Mouse (Mus musculus) ES-E14 (cell line): ENCODE data around the gene Gstp2. TPM values are rescaled to one million over a fixed set of nuclear protein-coding genes. Genes with fewer than 3 reads are reported as not detected.

Experiments used
- DNase-seq: peaks from one replicate; pipeline ENCODE4 v3.0.0-alpha.2; 2013; ENCODE audit warnings: low read depth, low spot score
- H3K27ac ChIP-seq: 2 replicates; pipeline ENCODE4 v1.5.1; 2012; ENCODE audit warnings: low read depth, mild to moderate bottlenecking, low read length, moderate library complexity, mixed read lengths; ENCODE audit not compliant: poor library complexity, insufficient read depth, severe bottlenecking
- H3K36me3 ChIP-seq: 2 replicates; pipeline ENCODE4 v1.6.1; 2012; ENCODE audit warnings: mild to moderate bottlenecking, low read length, moderate library complexity, mixed read lengths; ENCODE audit not compliant: control insufficient read depth, poor library complexity, insufficient read depth, severe bottlenecking
- H3K4me1 ChIP-seq, 2 experiments: fragments of 150-350 bp in 1 of 2; sonication (generic) in 1 of 2; 2 replicates each; pipeline ENCODE4 v1.6.1; 2012; ENCODE audit warnings: low read length in 2 of 2, mild to moderate bottlenecking in 1 of 2, mixed read lengths in 1 of 2; ENCODE audit not compliant: control insufficient read depth in 2 of 2, insufficient read depth in 2 of 2, poor library complexity in 1 of 2
- H3K4me3 ChIP-seq, 2 experiments: fragments of 150-350 bp in 1 of 2; sonication (generic) in 1 of 2; 2 replicates each; pipeline ENCODE4 v1.5.1; 2012; ENCODE audit warnings: low read length in 2 of 2, low read depth in 1 of 2, mild to moderate bottlenecking in 1 of 2, mixed read lengths in 1 of 2; ENCODE audit not compliant: insufficient read depth in 1 of 2, poor library complexity in 1 of 2, severe bottlenecking in 1 of 2
- H3K9ac ChIP-seq: 2 replicates; pipeline ENCODE4 v1.6.1; 2012; ENCODE audit warnings: low read depth, mild to moderate bottlenecking, low read length, mixed read lengths; ENCODE audit not compliant: poor library complexity, insufficient read depth, severe bottlenecking
- H3K9me3 ChIP-seq: fragments of 150-350 bp; sonication (generic); 2 replicates; pipeline ENCODE4 v1.6.1; 2012; ENCODE audit warnings: low read depth, mild to moderate bottlenecking, low read length; ENCODE audit not compliant: control insufficient read depth, insufficient read depth
- CHD2 ChIP-seq: IDR thresholded peaks from 2 replicates; pipeline ENCODE4 v1.6.1; 2014; ENCODE audit warnings: mild to moderate bottlenecking, low read depth, low read length, inconsistent platforms
- HCFC1 ChIP-seq: IDR thresholded peaks from 2 replicates; pipeline ENCODE4 v1.6.1; 2012; ENCODE audit warnings: low read length, inconsistent platforms, borderline replicate concordance; ENCODE audit not compliant: insufficient read depth
- MAFK ChIP-seq: IDR thresholded peaks from 2 replicates; pipeline ENCODE4 v1.6.1; 2014; ENCODE audit warnings: mild to moderate bottlenecking, low read depth, low read length, inconsistent platforms; ENCODE audit not compliant: insufficient read depth
- ZC3H11A ChIP-seq: IDR thresholded peaks from 2 replicates; pipeline ENCODE4 v1.6.1; 2012; ENCODE audit warnings: low read depth, mild to moderate bottlenecking, inconsistent platforms, low read length, borderline replicate concordance
- ZNF384 ChIP-seq: IDR thresholded peaks from 2 replicates; pipeline ENCODE4 v1.6.1; 2012; ENCODE audit warnings: low read depth, low read length, inconsistent platforms
- in situ Hi-C, 2 experiments: fragments of 600-800 bp; cut with MboI; formaldehyde crosslinking; loops; one replicate each; pipeline ENCODE4 v1.15.1; 2025; ENCODE audit warnings: low sequenced_read_pairs in 2 of 2, inconsistent platforms in 1 of 2; ENCODE audit not compliant: unreplicated experiment in 2 of 2
- total RNA-seq: library from RNA; depleted of rRNA; stranded (reverse); fragments of 300-350 nt; gene quantifications from 2 replicates; pipeline ENCODE4 v1.2.3, GENCODE M21; 2012; rRNA removed

The Gstp2 gene
- total RNA-seq, 1 experiment: 67.4 TPM

DNA sequence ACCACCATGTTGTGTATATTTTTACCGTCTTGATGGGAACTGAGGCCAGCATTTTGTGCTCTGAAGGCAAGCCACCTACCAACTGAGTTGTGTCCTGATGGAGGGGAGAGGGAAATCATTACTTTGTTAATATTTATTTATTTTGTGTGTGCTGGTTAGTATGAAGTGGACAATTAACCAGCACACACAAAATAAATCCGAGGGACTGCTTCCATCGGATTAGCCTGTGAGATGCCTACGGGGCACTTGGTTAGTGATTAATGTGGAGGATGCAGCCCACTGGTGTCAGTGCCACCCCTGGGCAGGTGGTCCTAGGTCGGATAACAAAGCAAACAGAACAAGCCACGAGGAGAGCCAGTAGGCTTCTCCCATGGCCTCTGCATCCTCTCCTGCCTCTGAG lies 50.9 kb downstream of the Gstp2 start:
- peaks cover 0 to 5% of the 10 kb centered on the region in 2 experiments; a peak in 1 of 4 replicates for H3K4me1 ChIP-seq
- no peaks in the 10 kb centered on the region for H3K9me3 ChIP-seq
- TF ChIP-seq MAFK: no peak
- no peak for TF ChIP-seq CHD2
- no peak for TF ChIP-seq ZNF384
- TF ChIP-seq HCFC1: no peak
- TF ChIP-seq ZC3H11A: no peak
- no peaks in the 10 kb centered on the region for H3K36me3 ChIP-seq
- no peak overlapping the region for H3K9ac ChIP-seq
- no peak overlapping the region for H3K4me3 ChIP-seq
- in situ Hi-C loops: no loop called here
- no peak overlapping the region for H3K27ac ChIP-seq
- no peak for DNase-seq

DNA sequence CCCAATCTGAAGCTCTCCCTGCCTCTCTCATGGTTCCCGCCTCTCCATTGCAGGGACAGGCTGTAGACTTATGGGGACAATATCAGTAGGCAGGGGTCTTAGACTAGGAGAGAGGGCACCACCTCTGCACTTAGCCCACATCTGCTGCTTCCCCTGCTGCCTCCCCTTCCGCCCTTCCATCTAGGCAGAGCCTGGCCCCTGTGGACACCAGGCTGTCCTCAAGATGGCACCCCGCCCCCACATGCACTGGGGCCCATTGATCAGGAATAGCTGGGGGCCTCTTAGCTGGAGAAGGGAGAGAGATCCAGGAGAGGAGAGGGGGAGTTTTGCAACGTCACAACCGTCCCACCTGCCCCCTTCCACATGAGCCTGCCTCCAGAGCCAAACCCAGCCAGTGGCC lies 53.4 kb downstream of the Gstp2 start, which contains the start of gene Tbx10:
Gene Tbx10 (plus strand): TSS at position 337 of the 400 bp plus-strand sequence.
- H3K4me1 ChIP-seq: peaks cover 0 to 9% of the 10 kb centered on the region in 2 experiments; a peak in 1 of 4 replicates
- no peak within 1 kb of the TSS for H3K9ac ChIP-seq
- in situ Hi-C loops: no loop called here
- no peak for DNase-seq
- H3K27ac ChIP-seq: no peak within 1 kb of the TSS
- no peak for TF ChIP-seq CHD2
- no peaks in the 10 kb centered on the region for H3K36me3 ChIP-seq
- no peak within 1 kb of the TSS for H3K4me3 ChIP-seq
- no peaks in the 10 kb centered on the region for H3K9me3 ChIP-seq

DNA sequence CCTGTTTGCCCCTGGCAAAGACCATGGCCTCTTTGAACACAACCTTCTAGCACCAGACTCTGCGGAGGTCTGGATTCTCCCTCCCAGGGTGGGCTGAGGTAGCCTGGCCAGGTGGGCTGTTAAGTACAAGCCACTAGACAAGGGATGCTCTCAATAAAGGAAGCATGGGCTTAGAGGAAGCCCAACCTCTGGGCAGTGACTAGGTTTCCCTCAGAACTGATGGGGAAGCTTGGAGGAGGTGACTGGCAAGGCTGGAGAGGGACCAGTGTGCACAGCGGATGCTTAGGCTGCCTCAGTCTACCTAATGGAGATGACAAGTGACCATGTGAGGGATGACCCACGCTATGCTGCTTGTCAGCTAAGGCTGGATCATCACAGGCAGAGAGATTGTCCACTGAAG lies 53.9 kb downstream of the Gstp2 start:
- no peak for DNase-seq
- H3K4me3 ChIP-seq: no peak overlapping the region
- no peak overlapping the region for H3K27ac ChIP-seq
- H3K36me3 ChIP-seq: no peaks in the 10 kb centered on the region
- no peaks in the 10 kb centered on the region for H3K9me3 ChIP-seq
- H3K4me1 ChIP-seq: peaks cover 0 to 9% of the 10 kb centered on the region in 2 experiments; a peak in 1 of 4 replicates
- H3K9ac ChIP-seq: no peak overlapping the region
- TF ChIP-seq HCFC1 (no peak), ZC3H11A (no peak), MAFK (no peak), ZNF384 (no peak), CHD2 (no peak)
- in situ Hi-C loops: no loop called here

DNA sequence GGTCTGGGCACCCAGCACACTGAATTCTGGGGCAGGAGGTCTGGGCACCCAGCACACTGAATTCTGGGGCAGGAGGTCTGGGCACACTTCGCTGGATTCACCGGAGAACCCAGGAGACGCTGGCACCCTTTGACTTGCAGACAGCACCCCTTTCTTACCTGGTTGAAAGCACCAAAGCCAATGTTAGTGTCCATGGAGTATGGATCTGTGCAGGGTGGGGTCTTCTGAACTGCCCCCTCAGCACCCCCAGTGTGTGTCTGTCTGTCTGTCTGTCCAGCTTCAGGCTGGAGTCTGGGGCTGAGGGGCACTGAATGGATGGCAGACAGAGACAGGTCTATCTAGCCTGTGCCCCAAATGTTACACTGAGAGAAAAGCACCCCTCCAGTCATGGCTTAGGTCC lies 54.3 kb downstream of the Gstp2 start:
- Histone ChIP-seq H3K27ac (no peak overlapping the region), H3K9me3 (no peaks in the 10 kb centered on the region), H3K36me3 (no peaks in the 10 kb centered on the region), H3K4me1 (peaks cover 0 to 11% of the 10 kb centered on the region in 2 experiments; a peak in 1 of 4 replicates), H3K4me3 (no peak overlapping the region), H3K9ac (no peak overlapping the region)
- in situ Hi-C loops: no loop called here
- DNase-seq: no peak
- no peak for TF ChIP-seq MAFK
- no peak for TF ChIP-seq HCFC1
- TF ChIP-seq CHD2: no peak
- TF ChIP-seq ZNF384: no peak
- no peak for TF ChIP-seq ZC3H11A

DNA sequence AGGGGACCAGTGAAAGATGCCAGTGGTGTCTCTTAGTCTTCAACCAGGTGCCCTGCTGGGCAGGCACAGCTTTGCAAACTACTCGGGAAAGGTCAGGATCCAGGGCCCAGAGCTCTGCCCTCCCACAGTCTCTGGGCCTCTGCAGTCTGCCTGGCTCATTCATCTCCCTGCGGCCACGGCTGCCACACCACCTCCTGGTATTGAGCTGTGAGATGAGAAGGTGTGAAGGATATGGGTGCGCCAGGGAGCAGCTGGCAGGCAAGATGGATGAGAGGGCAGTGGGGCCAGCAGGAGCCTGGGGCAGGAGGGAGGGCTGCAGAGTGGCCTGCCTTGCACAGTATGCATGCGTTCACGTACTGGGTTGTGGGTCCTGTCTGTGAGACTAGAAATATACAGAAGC lies 55.0 kb downstream of the Gstp2 start:
- no peak for DNase-seq
- no peak overlapping the region for H3K4me3 ChIP-seq
- in situ Hi-C loops: no loop called here
- peaks cover 0 to 17% of the 10 kb centered on the region in 2 experiments; a peak in 2 of 4 replicates for H3K4me1 ChIP-seq
- no peak overlapping the region for H3K27ac ChIP-seq
- H3K9ac ChIP-seq: no peak overlapping the region
- H3K36me3 ChIP-seq: no peaks in the 10 kb centered on the region
- H3K9me3 ChIP-seq: no peaks in the 10 kb centered on the region
- no peak for TF ChIP-seq ZNF384
- no peak for TF ChIP-seq ZC3H11A
- no peak for TF ChIP-seq HCFC1
- no peak for TF ChIP-seq CHD2
- TF ChIP-seq MAFK: no peak

Other genes with a start within 250 kb of the Gstp2 start
- 79.6 and 86.1 TPM in 2 replicates for gene Chka, start 194.2 kb downstream of the Gstp2 start, total RNA-seq
- gene Tcirg1, start 138.9 kb downstream of the Gstp2 start, total RNA-seq: 55.2 and 75.8 TPM in 2 replicates
- gene Ndufs8, start 133.2 kb downstream of the Gstp2 start, total RNA-seq: 134 and 135 TPM in 2 replicates
- gene Aldh3b1, start 116.2 kb downstream of the Gstp2 start, total RNA-seq: 0.76 and 1.4 TPM in 2 replicates
- gene Unc93b1, start 110.8 kb downstream of the Gstp2 start, total RNA-seq: 3.9 and 9.5 TPM in 2 replicates
- gene Aldh3b3, start 87.4 kb downstream of the Gstp2 start, total RNA-seq: not detected in 2 replicates
- 0.21 and 0.62 TPM in 2 replicates for gene Aldh3b2, start 73.7 kb downstream of the Gstp2 start, total RNA-seq
- gene Acy3, start 59.5 kb downstream of the Gstp2 start, total RNA-seq: 2.1 and 2.4 TPM in 2 replicates
- not detected in 2 replicates for gene Tbx10, start 53.3 kb downstream of the Gstp2 start, total RNA-seq
- 22.4 and 27.2 TPM in 2 replicates for gene Nudt8, start 45.4 kb downstream of the Gstp2 start, total RNA-seq
- gene Gm49405, start 45.4 kb downstream of the Gstp2 start, total RNA-seq: 1.9 and 4.0 TPM in 2 replicates
- gene Doc2g, start 42.7 kb downstream of the Gstp2 start, total RNA-seq: 4.6 and 12.0 TPM in 2 replicates
- gene Ndufv1, start 33.2 kb downstream of the Gstp2 start, total RNA-seq: 182 and 219 TPM in 2 replicates
- 121 and 146 TPM in 2 replicates for gene Gstp1, start 8.0 kb downstream of the Gstp2 start, total RNA-seq
- 3.4 and 3.9 TPM in 2 replicates for gene Gstp3, start 13.5 kb upstream of the Gstp2 start, total RNA-seq
- not detected in 2 replicates for gene Cabp2, start 35.6 kb upstream of the Gstp2 start, total RNA-seq
- 39.6 and 42.7 TPM in 2 replicates for gene Cdk2ap2, start 51.2 kb upstream of the Gstp2 start, total RNA-seq
- 10.5 and 17.2 TPM in 2 replicates for gene Pitpnm1, start 54.0 kb upstream of the Gstp2 start, total RNA-seq
- 26.9 and 27.9 TPM in 2 replicates for gene Aip, start 79.8 kb upstream of the Gstp2 start, total RNA-seq
- gene Gpr152, start 93.8 kb upstream of the Gstp2 start, total RNA-seq: 0.13 and 0.26 TPM in 2 replicates
- gene Cabp4, start 98.0 kb upstream of the Gstp2 start, total RNA-seq: 1.3 and 1.8 TPM in 2 replicates
- 73.8 and 85.3 TPM in 2 replicates for gene Coro1b, start 102.6 kb upstream of the Gstp2 start, total RNA-seq
- gene Ptprcap, start 107.6 kb upstream of the Gstp2 start, total RNA-seq: 9.5 and 15.1 TPM in 2 replicates
- 19.7 and 26.6 TPM in 2 replicates for gene Rps6kb2, start 117.3 kb upstream of the Gstp2 start, total RNA-seq
- 2.3 and 3.3 TPM in 2 replicates for gene Carns1, start 129.5 kb upstream of the Gstp2 start, total RNA-seq
- gene Tbc1d10c, start 145.3 kb upstream of the Gstp2 start, total RNA-seq: 2.9 and 3.5 TPM in 2 replicates
- 407 and 426 TPM in 2 replicates for gene Ppp1ca, start 146.0 kb upstream of the Gstp2 start, total RNA-seq
- gene Rad9a, start 155.6 kb upstream of the Gstp2 start, total RNA-seq: 33.1 and 42.1 TPM in 2 replicates
- 2.2 and 2.7 TPM in 2 replicates for gene Clcf1, start 168.2 kb upstream of the Gstp2 start, total RNA-seq
- not detected in 2 replicates for gene AC109138.7, start 168.3 kb upstream of the Gstp2 start, total RNA-seq
- gene Pold4, start 185.9 kb upstream of the Gstp2 start, total RNA-seq: 6.2 and 8.7 TPM in 2 replicates
- 7.3 and 15.1 TPM in 2 replicates for gene Ssh3, start 223.2 kb upstream of the Gstp2 start, total RNA-seq
- gene Ankrd13d, start 237.1 kb upstream of the Gstp2 start, total RNA-seq: 5.5 and 8.8 TPM in 2 replicates